Mouse (Mus musculus) megakaryocyte-erythroid progenitor cell, adult 5-6 weeks (primary cell): ENCODE data around the gene Slc9a8. TPM values are rescaled to one million over a fixed set of nuclear protein-coding genes. Genes with fewer than 3 reads are reported as not detected.
A peak's percentile ranks its signal among the peaks of the same experiment; 100 is the strongest.

Experiments used
- ATAC-seq: replicated peaks from 2 replicates; pipeline ENCODE4 v1.8.0; 2016; ENCODE audit warnings: mild to moderate bottlenecking, inconsistent platforms; ENCODE audit not compliant: severe bottlenecking, poor library complexity, low FRiP score, low TSS enrichment
- total RNA-seq, 2 experiments: library from RNA; stranded (forward) in 1 of 2; stranded (reverse) in 1 of 2; fragments of 200-1000, 215-1000 nt in 1 of 2; fragments of >200 nt in 1 of 2; fragmentation: Nextera tagmentation in 1 of 2; gene quantifications; 2 replicates each; pipeline ENCODE4 v1.2.3; 2014 to 2017

The Slc9a8 gene
- total RNA-seq, 2 experiments from 2014 or later = 28.3 to 48.6 TPM

DNA sequence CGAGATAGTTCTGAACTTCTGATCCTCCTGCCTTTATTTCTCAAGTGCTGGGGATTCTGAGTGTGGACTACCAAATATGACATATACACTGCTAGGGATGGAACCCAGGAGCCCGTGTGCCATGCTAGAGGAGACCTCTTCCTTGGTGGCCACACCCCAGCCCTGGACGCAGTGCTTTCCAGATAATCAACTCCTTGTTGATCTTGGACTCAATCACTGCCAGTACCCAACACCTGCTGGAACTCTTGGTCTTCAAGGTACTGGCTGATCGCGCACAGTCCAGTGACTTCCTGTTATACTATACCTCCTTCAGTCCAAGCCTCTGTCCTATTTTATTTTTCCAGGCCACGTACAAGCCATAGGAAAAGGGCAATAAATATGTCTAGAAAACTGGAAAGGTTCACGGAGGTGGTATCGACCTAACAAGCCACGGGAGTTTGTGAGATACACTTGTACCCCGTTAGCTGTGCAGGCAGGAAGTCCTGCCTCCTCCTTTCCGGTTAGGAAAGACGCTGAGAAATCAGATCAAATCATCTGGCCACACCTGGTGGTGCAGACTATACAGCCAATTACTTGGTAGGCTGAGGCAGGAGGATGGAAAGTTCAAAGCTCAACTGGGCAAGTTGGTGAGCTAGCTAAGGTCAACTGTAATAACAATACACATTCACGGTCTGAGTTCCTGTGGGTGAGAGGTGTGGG lies 81.2 kb downstream of the Slc9a8 start:
- peak; percentile 51 for ATAC-seq

DNA sequence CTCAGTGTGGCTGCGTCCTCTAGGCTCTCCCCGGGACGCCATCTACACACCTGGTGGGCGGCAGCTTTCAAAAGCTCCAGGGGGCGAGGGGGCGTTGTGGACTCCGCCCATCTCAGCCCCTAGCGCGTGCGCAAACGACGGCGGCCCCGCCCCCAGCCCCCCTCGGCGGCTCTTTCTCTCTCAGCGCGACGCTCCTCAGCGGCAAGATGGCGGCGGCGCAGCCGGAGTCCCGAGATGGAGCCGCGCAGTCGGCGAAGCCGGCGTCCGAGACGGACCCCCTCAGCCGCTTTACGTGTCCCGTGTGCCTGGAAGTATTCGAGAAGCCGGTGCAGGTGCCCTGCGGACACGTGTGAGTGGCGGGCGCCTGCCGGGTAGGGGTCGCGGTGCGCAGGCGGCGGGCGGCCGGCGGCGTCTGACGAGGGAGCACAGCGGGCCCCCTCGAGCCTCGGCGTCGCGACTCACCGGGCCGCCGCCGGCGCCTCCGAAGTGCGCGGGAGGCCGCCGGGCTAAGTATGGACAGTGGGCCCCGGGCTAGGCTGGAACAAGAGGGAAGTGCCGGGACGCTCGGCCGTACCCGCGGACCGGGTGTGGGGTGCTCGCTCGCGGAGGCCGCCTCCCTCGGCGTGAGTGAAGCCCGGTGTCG lies 81.9 kb downstream of the Slc9a8 start:
- peak; percentile 62 for ATAC-seq

DNA sequence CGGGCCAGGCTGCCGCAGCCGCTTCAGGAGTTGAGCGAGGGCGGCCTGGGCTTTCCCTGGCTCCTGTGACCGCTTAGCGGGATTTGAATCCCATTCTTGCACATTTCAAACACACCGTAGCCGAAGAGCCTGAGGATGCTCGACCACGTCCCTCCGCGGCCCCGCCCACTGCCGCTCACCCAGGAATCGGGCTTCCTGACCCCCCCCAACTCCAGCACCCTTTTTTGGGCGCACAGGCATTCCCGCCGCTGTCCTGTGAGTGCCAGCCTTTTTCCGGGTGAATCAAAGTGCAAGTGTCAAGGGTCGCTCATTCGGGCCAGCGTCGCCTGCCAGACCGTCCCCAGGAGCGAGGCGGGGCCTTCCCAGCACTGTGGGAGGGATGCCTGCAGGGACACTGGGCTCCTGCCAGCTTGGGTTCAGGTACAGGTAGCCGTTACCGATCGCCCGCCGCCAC lies 82.4 kb downstream of the Slc9a8 start:
- ATAC-seq = no peak

DNA sequence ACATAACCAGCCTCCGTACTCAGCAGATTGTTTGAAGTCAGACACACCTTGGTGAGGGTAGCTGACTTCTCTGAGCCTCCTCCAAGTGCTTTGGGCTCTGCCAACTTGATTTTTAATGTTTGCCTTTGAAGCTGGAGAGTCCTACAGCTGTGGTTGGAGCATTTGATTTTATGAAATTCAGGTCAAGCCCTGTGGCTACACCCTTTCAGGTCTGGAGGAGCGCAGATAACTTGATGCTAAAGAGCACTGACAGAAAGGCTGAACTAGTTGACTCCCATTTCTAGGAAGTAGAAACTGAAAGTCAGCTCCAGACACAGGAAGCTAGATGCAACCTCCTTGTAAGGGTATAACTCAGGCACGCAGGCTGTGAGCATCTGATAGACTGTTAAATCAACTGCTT lies 83.6 kb downstream of the Slc9a8 start:
- peak; percentile 68 for ATAC-seq

DNA sequence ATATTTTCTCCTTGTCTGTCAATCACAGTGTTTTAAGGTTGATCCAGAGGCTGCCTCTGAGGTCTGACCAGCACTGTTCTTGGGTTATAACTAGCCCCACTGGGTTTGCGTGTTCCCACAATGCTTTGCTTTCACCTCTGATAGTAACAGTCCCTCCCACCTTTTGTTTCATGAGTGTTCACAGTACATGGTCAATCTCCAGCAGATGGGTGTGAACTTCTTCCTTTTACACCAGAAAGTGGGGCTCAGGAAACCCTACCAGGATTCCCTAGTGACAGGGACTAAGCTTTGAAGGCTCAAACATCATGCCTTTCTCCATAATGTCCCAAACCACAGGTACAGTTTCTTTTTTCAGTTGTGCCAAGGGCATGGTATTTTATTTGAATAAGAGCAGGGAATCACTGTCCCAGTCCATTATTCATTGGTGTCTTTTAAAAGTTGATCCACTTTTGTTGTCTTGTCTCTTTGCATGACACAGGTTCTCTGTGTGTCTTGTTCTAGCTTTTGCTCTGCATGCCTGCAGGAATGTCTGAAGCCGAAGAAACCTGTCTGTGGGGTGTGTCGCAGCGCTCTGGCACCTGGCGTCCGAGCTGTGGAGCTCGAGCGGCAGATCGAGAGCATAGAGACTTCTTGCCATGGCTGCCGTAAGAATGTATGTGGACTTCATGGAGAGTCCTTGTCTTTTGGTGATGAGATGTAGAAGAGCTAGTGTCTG lies 85.2 kb downstream of the Slc9a8 start:
- no peak for ATAC-seq

DNA sequence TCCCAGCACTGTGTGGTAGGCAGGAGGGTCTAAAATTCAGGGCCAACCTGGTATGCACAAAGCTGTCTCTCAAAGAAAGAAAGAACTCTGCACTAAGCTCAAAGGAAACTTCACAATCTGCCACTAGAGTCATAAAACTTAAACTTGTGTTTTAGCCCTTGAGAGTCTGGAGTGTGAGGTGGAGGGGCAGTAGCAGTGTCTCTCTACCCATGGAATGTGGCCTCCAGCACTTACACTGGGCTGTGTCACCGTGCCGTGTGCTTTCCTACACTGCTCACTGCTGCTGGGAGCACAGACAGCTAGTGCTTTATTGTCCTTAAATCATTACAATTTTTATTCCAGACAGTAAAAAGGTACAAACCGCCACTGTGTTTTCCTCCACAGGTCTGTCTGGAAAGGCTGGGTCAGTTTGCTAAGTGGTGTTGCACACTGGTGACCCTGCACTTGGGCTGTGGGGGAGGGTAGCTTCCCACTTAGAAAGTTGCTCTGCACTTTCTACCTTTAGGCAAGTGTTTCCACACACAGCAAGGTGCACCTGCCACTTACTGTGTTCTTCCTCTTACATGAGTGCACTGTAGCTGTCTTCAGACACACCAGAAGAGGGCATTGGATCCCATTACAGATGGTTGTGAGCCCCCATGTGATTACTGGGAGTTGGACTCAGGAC lies 86.3 kb downstream of the Slc9a8 start:
- no peak for ATAC-seq

DNA sequence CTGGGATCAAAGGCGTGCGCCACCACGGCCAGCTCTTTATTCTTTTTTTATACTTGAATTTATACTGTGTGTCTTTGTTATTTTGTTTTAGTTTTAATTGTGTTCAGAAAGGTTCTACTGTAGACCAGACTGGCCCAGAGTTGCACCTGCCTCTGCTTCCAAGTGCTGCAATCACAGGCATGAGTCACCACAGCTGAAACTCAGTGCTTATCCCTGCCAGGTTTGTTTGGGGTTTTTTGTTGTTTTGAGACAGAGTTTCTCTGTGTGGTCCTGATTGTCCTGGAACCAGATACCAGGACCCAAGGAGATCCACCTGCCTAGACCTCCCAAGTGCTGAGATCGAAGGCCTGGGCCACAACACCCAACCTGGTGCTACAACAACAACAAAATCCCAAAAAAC lies 87.1 kb downstream of the Slc9a8 start:
- ATAC-seq = no peak

DNA sequence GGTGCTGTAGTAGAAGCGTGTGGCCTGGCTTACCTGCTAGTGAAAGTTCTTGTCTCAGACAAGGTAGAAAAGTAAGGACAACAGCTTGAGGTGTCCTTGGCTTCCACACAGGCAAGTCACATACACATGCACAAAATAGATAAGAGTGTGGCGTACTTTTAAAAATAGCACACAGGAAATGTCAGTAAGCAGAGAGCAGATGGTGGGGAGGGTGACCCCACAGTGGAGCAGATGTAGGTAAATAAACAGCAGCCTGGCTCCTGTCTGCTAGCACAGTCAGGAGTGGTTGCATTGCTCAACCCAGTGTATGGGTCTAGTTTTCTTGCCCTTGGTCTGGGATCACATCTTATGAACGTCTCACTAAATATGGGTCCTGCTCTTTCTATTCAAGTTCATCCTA lies 89.0 kb downstream of the Slc9a8 start:
- ATAC-seq = peak; percentile 84

DNA sequence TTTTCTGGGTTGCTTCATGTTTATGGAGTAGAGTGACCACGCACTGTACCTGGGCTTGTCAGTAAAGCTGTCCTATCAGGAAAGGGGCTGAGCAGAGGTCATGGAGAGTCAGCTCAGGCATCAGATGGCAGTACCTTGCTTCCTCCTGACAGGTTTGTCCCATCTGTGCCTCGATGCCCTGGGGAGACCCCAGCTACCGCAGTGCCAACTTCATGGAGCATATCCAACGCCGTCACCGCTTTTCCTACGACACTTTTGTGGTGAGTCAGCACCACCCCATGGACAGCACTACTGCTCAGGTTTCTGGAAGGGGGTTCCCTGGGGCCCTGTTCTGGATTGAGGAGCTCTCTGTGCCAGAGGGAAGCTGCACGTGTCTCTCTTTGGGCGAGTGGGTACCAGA lies 90.9 kb downstream of the Slc9a8 start:
- ATAC-seq = no peak

DNA sequence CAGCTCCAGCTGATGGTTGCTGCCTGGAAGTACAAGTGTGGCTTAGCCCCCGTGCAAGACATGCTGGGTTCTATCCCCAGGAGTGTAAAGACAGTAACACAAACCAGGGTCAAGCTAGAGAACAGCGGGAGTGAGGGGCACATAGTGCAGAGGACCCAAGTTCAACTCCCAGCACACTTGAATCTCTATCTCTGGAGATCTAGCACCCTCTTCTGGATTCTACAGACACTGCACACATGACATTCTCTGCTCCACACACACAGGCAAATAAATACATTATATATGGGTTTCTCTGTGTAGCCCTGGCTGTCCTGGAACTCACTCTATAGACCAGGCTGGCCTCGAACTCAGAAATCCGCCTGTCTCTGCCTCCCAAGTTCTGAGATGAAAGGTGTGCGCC lies 91.5 kb downstream of the Slc9a8 start:
- ATAC-seq = 0 out of 2 replicates have a peak, but pooled peaks have one; percentile 29

DNA sequence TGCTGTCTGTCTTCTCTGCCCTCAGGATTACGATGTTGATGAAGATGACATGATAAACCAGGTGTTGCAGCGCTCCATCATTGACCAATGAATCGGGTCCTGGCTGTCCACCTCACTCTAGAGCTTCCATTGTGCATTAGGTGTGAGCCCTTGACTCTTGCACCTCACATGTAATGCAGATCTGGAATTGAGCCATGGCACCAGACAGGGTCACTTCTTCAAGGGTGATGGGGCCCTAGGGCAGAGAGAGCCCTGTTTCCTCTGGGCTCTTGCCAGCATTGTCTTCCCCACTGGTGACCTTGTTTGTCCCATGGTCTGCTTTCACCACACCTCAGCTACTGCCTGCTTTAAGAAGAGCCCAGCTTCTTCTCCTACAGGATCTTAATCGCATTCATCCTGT lies 93.1 kb downstream of the Slc9a8 start:
- no peak for ATAC-seq

DNA sequence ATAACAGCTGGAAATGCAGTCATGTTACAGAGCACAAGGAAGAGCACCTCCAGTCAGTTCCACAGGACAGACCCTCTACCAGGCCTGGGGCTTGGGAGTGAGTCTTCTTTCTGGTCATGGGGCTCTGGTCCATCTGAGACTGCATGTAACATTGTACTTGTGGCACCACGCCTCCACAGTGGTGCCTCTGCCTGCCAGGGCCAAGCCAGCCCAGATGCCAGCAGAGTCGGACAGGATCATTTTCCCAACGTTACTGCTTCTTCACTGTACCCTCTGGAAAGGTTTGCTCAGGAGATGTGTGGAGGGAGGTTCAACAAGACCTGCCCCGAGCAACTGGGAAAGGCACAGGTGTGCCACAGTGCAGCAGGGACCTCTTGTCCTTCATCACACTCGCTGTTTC lies 94.2 kb downstream of the Slc9a8 start:
- no peak for ATAC-seq

DNA sequence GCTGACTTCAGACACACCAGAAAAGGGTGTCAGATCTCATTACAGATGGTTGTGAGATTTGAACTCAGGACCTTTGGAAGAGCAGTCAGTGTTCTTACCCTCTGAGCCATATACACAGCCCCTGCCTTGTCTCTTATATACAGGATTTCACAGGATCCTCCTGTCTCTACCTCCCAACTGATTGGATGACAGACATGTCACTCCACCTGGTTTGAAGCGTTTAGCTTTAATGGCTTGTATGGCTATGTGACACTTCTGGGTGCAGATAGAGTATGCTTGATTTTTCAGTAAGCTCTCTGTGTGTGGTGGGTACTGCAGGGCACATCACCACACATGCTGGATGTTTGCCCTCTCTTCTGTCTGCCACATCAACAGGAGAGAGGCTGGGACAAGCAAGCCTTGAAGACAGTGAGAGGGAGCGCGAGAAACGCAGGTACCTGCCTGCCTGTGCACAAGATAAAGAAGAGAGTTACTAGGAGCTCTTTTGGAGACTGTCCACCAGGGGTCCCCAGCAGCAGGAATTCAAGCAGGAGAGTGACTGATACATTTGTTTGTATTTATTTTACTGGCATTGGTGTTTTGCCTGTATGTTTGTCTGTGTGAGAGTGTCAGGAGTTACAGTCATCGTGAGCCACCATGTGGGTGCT lies 98.2 kb downstream of the Slc9a8 start:
- ATAC-seq = peak; percentile 77

Other genes with a start within 250 kb of the Slc9a8 start
- 0.35 and 1.4 TPM in 2 replicates for gene Kcnb1, start 231.6 kb upstream of the Slc9a8 start, total RNA-seq (2014; fragmentation: Nextera tagmentation)
- 0.04 TPM in 1 of 2 replicates, not detected in the other for gene Kcnb1, start 231.6 kb upstream of the Slc9a8 start, total RNA-seq (2017)
- gene Ptgis, start 181.1 kb upstream of the Slc9a8 start, total RNA-seq (2014; fragmentation: Nextera tagmentation) = not detected in 2 replicates
- gene Ptgis, start 181.1 kb upstream of the Slc9a8 start, total RNA-seq (2017) = not detected in 2 replicates
- 2.1 TPM in 1 of 2 replicates, not detected in the other for gene B4galt5, start 72.5 kb upstream of the Slc9a8 start, total RNA-seq (2014; fragmentation: Nextera tagmentation)
- 0.80 and 20.1 TPM in 2 replicates for gene B4galt5, start 72.5 kb upstream of the Slc9a8 start, total RNA-seq (2017)
- gene Rnf114, start 70.9 kb downstream of the Slc9a8 start, total RNA-seq (2014; fragmentation: Nextera tagmentation) = 30.8 and 34.8 TPM in 2 replicates
- gene Rnf114, start 70.9 kb downstream of the Slc9a8 start, total RNA-seq (2017) = 19.5 and 23.8 TPM in 2 replicates
- gene Spata2, start 71.2 kb downstream of the Slc9a8 start, total RNA-seq (2014; fragmentation: Nextera tagmentation) = 16.0 and 23.2 TPM in 2 replicates
- gene Spata2, start 71.2 kb downstream of the Slc9a8 start, total RNA-seq (2017) = 6.8 and 8.1 TPM in 2 replicates
- gene Snai1, start 116.5 kb downstream of the Slc9a8 start, total RNA-seq (2014; fragmentation: Nextera tagmentation) = 0.37 TPM in 1 of 2 replicates, not detected in the other
- gene Snai1, start 116.5 kb downstream of the Slc9a8 start, total RNA-seq (2017) = 0.52 TPM in 1 of 2 replicates, not detected in the other
- gene Ube2v1, start 210.4 kb downstream of the Slc9a8 start, total RNA-seq (2014; fragmentation: Nextera tagmentation) = 194 and 207 TPM in 2 replicates
- gene Ube2v1, start 210.4 kb downstream of the Slc9a8 start, total RNA-seq (2017) = 46.6 and 78.6 TPM in 2 replicates
- gene Gm20431, start 239.8 kb downstream of the Slc9a8 start, total RNA-seq (2014; fragmentation: Nextera tagmentation) = 16.1 TPM in 1 of 2 replicates, not detected in the other
- not detected in 2 replicates for gene Gm20431, start 239.8 kb downstream of the Slc9a8 start, total RNA-seq (2017)